Mouse (Mus musculus) liver, embryonic 16.5 days (tissue): Measurements from ENCODE around the gene Tmem117. TPM values are rescaled to one million over a fixed set of nuclear protein-coding genes. Genes with fewer than 3 reads are reported as not detected.
A peak's percentile ranks its signal among the peaks of the same experiment; 100 is the strongest.

ENCODE experiments used
- ATAC-seq: fragments of 200-750 bp; cut with Nextera tagmentation; 2 replicates; pipeline ENCODE4 v1.8.0; 2017; ENCODE audit warnings: low read depth, mild to moderate bottlenecking, moderate number of reproducible peaks, moderate library complexity
- H3K27ac ChIP-seq: fragments of 300-500 bp; sonication (generic); 2 replicates; pipeline ENCODE4 v1.5.1; 2014; ENCODE audit warnings: mild to moderate bottlenecking, low read length
- H3K27me3 ChIP-seq: fragments of 300-500 bp; sonication (generic); 2 replicates; pipeline ENCODE4 v1.6.1; 2014; ENCODE audit warnings: low read depth, low read length, mixed read lengths; ENCODE audit not compliant: control insufficient read depth, insufficient read depth
- H3K36me3 ChIP-seq: fragments of 300-500 bp; sonication (generic); 2 replicates; pipeline ENCODE4 v1.6.1; 2014; ENCODE audit warnings: mild to moderate bottlenecking; ENCODE audit not compliant: control insufficient read depth, insufficient read depth
- H3K4me1 ChIP-seq: fragments of 300-500 bp; sonication (generic); 2 replicates; pipeline ENCODE4 v1.6.1; 2014; ENCODE audit warnings: low read depth, low read length, mixed read lengths; ENCODE audit not compliant: control insufficient read depth
- H3K4me2 ChIP-seq: fragments of 300-500 bp; sonication (generic); 2 replicates; pipeline ENCODE4 v1.6.1; 2014; ENCODE audit warnings: low read depth, low read length, mixed read lengths
- H3K4me3 ChIP-seq: fragments of 300-500 bp; sonication (generic); 2 replicates; pipeline ENCODE4 v1.5.1; 2014; ENCODE audit warnings: low read depth, mild to moderate bottlenecking, low read length
- H3K9ac ChIP-seq: fragments of 300-500 bp; sonication (generic); 2 replicates; pipeline ENCODE4 v1.6.1; 2014; ENCODE audit warnings: low read depth, low read length
- H3K9me3 ChIP-seq: fragments of 300-500 bp; sonication (generic); replicated peaks from 2 replicates; pipeline ENCODE4 v1.6.1; 2016; ENCODE audit warnings: low read length; ENCODE audit not compliant: control insufficient read depth
- WGBS: fragments of 180-500 bp; shearing (Covaris S2); extraction: QIAGEN DNeasy Blood & Tissue Kit; methylation state at CpG from one replicate; pipeline ENCODE4 v1.1.7; 2014; ENCODE audit not compliant: insufficient replicate concordance; 5-methylcytosine and 5-hydroxymethylcytosine counted together
- polyA plus RNA-seq: library from polyadenylated mRNA; unstranded; fragments of >200 nt; fragmentation: Nextera tagmentation; extraction: Ambion mirVana; gene quantifications from 2 replicates; pipeline ENCODE4 v1.2.1, GENCODE M21; 2015

The Tmem117 gene
- 0.09 and 0.19 TPM in 2 replicates for polyA plus RNA-seq

DNA sequence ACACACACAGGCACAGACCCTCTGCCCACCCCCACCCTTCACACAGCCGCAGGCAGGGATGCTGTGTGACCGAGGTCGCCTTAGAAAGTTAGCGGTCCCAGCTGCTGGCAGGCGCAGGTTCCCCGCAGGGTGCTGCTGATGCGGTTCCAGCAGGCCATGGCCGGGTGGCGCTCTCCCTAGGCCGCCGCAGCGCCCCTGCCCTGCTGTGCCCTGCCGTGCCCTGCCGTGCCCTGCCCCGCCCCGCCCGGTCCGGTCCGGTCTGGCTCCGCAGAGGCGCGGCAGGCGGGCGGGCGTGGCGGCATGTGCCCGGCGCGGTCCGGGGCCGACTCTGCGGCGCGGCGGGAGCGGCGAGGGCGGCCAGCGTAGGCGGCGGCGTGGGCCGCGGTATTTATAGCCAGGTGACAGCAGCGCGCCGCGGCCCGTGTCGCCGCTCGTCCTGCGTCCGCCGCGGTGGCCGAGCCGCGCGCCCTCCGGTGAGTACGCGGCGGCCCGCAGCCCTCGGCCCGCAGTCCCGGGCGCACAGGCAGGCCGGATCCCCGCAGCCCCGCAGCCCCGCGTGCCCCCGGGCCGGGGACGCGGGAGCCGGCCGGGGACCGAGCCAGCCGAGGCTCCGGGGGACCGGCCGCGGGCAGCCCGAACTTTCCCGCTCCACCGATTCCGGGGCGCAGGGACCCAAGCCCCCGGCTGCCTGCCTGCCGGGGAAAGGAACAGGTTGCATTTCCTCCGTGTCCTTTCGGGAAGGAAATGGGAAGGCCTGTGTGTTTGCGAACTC is at the start of gene Tmem117:
Gene Tmem117 (plus strand): TSS at position 403 of the 772 bp plus-strand sequence.
- H3K4me3 ChIP-seq, result peak within 1 kb of the TSS; percentile 53
- ATAC-seq, result 0 out of 2 replicates have a peak, but pooled peaks have one; percentile 5
- H3K27ac ChIP-seq, result no peak within 1 kb of the TSS
- no peaks in the 10 kb centered on the region for H3K36me3 ChIP-seq
- no peaks in the 10 kb centered on the region for H3K4me1 ChIP-seq
- H3K9ac ChIP-seq, result no peak within 1 kb of the TSS
- WGBS, result 1% methylated on average over 93 of the region's 96 CpGs
- no peaks in the 10 kb centered on the region for H3K9me3 ChIP-seq
- peak within 1 kb of the TSS; percentile 65 for H3K4me2 ChIP-seq
- peaks cover 20% of the 10 kb centered on the region for H3K27me3 ChIP-seq

DNA sequence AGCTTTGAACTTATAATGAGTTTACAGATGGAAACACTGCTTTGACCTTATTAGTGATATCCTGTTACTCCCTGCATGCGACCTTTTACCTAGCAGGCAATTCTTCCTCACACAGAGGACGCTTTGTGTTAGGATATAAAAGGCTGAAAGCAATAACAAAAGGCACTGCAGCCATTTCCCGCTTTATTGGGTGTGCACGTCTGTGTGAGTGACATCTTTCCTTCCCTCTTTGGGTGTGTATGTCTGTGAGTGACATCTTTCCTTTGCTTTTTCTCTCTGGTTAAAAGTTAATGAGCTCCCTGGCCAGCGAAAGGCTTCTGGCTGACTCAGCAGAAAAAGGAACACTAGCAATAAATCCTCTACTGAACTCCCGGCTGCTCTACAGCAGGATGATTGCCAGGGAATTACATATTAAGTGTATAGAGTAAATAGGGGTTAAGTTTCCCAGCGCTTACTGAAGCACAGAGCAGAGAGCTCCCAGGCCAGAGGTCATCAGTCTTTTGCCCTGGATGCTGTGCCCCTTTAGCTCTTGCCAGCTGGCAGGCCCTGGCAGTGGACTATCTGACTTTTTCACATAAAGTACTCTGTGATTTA is 46.9 kb upstream of the Tmem117 start:
- no peaks in the 10 kb centered on the region for H3K27me3 ChIP-seq
- ATAC-seq, result no peak
- H3K9me3 ChIP-seq, result no peaks in the 10 kb centered on the region
- 70% methylated on average over 7 of the region's 7 CpGs for WGBS
- no peaks in the 10 kb centered on the region for H3K4me1 ChIP-seq
- no peak overlapping the region for H3K9ac ChIP-seq
- no peak overlapping the region for H3K27ac ChIP-seq
- no peak overlapping the region for H3K4me2 ChIP-seq
- no peak overlapping the region for H3K4me3 ChIP-seq
- H3K36me3 ChIP-seq, result peaks cover 40% of the 10 kb centered on the region

DNA sequence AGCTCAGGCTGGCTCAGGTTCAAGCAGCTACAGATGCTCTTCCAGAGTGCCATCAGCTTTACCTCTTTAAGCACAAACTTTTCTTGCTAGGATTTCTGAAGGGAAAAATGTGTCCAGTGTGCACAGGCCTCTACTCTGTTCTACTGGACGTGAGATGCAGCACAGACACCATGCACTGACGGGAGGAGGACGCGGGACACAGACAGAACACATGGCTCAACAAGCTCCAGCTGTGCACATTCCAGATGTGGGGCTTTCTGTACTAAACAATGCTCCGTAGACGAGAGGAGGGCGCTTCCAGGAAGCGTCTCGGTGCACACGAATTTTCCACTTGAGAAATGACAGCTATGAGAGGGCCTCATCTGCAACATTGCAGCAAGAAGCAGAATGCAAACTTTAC is 45.9 kb upstream of the Tmem117 start:
- Histone ChIP-seq H3K9me3 (no peaks in the 10 kb centered on the region), H3K9ac (no peak overlapping the region), H3K4me1 (peaks cover 3% of the 10 kb centered on the region; the same call in 1 of the 2 replicates), H3K27ac (no peak overlapping the region), H3K36me3 (peaks cover 40% of the 10 kb centered on the region), H3K4me2 (no peak overlapping the region), H3K4me3 (no peak overlapping the region), H3K27me3 (no peaks in the 10 kb centered on the region)
- 84% methylated on average over 10 of the region's 10 CpGs for WGBS
- no peak for ATAC-seq

- ATAC-seq, result no peak
- Histone ChIP-seq H3K27me3 (no peaks in the 10 kb centered on the region), H3K36me3 (peaks cover 37% of the 10 kb centered on the region), H3K9ac (no peak overlapping the region), H3K9me3 (no peaks in the 10 kb centered on the region), H3K4me2 (no peak overlapping the region), H3K4me1 (peaks cover 5% of the 10 kb centered on the region), H3K27ac (no peak overlapping the region), H3K4me3 (no peak overlapping the region)
- WGBS, result 71% methylated on average over 4 of the region's 4 CpGs
These were observed 44.3 kb upstream of the Tmem117 start for GRCm38 (mm10) chr15:94584738-94585137.

GRCm38 (mm10) chr15:94587826-94588715 is 41.0 kb upstream of the Tmem117 start:
- Histone ChIP-seq H3K27me3 (no peaks in the 10 kb centered on the region), H3K4me1 (peaks cover 11% of the 10 kb centered on the region), H3K27ac (no peak overlapping the region), H3K4me2 (peak overlapping the region; percentile 80), H3K9me3 (no peaks in the 10 kb centered on the region), H3K36me3 (peaks cover 11% of the 10 kb centered on the region), H3K9ac (no peak overlapping the region; the same call in 1 of the 2 replicates), H3K4me3 (no peak overlapping the region)
- 64% methylated on average over 9 of the region's 9 CpGs for WGBS
- no peak for ATAC-seq

- no peaks in the 10 kb centered on the region; the same call in none of the 2 replicates for H3K36me3 ChIP-seq
- WGBS, result under 1% methylated on average over 69 of the region's 70 CpGs
These were observed 39.6 kb upstream of the Tmem117 start, which contains the start of gene Twf1 for GRCm38 (mm10) chr15:94589219-94590075. Gene Twf1 (minus strand): TSS chr15:94589889.

GRCm38 (mm10) chr15:94590083-94590482 is 38.9 kb upstream of the Tmem117 start:
- no peak for ATAC-seq
- 10% methylated on average over 8 of the region's 8 CpGs for WGBS
- Histone ChIP-seq H3K4me3 (peak overlapping the region; percentile 98), H3K9ac (peak overlapping the region; percentile 42; the same call in 1 of the 2 replicates), H3K36me3 (no peaks in the 10 kb centered on the region; the same call in 1 of the 2 replicates), H3K27me3 (no peaks in the 10 kb centered on the region), H3K9me3 (no peaks in the 10 kb centered on the region), H3K4me2 (peak overlapping the region; percentile 80), H3K4me1 (peaks cover 11% of the 10 kb centered on the region), H3K27ac (peak overlapping the region; percentile 19; the same call in 1 of the 2 replicates)

More at GRCm38 (mm10) chr15:94589219-94590075, 39.6 kb upstream of the Tmem117 start, which contains the start of gene Twf1:
- peaks cover 11% of the 10 kb centered on the region for H3K4me1 ChIP-seq
- peak; percentile 99 for ATAC-seq
- H3K4me3 ChIP-seq, result peak within 1 kb of the TSS; percentile 98
- H3K9me3 ChIP-seq, result no peaks in the 10 kb centered on the region
- H3K27me3 ChIP-seq, result no peaks in the 10 kb centered on the region
- peak within 1 kb of the TSS; percentile 98 for H3K9ac ChIP-seq
- H3K27ac ChIP-seq, result peak within 1 kb of the TSS; percentile 74
- peak within 1 kb of the TSS; percentile 80 for H3K4me2 ChIP-seq

DNA sequence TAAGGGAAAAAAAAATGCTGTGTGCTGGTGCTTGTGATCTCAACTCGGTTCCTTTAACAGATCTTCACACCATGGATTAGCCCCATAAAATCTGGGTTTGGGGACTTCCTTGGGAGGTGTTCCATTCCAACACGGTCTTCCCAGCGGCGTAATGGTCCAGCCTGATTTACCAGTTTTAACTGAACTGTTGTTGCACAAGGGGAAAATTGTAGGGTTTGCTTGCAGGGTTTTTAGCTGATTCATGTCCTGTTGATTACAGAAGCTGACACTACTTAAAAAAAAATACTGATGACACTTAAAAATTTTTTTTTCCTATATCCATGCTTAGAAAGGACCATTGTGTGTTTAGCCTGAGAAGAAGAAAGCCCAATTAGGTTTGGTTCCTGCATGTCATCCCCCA is 37.7 kb upstream of the Tmem117 start:
- Histone ChIP-seq H3K4me2 (no peak overlapping the region), H3K9ac (no peak overlapping the region), H3K9me3 (no peaks in the 10 kb centered on the region), H3K27me3 (no peaks in the 10 kb centered on the region), H3K36me3 (no peaks in the 10 kb centered on the region), H3K27ac (peak overlapping the region; percentile 56; the same call in 1 of the 2 replicates), H3K4me3 (no peak overlapping the region), H3K4me1 (peaks cover 11% of the 10 kb centered on the region)
- 46% methylated on average over 4 of the region's 4 CpGs for WGBS
- no peak for ATAC-seq
